Mouse (Mus musculus) limb, embryonic 14.5 days (tissue): ENCODE measurements around the gene Ubxn11. TPM values are rescaled to one million over a fixed set of nuclear protein-coding genes. Genes with fewer than 3 reads are reported as not detected.
"Not testable (repeated sequence)": the region's sequence is repeated elsewhere in the genome, so short reads cannot be mapped to it uniquely, and the experiment has no call there.

Source experiments
- ATAC-seq: fragments of 200-750 bp; cut with Nextera tagmentation; 2 replicates; pipeline ENCODE4 v1.8.0; 2017; ENCODE audit warnings: low read depth, moderate number of reproducible peaks, moderate TSS enrichment; ENCODE audit not compliant: low FRiP score
- DNase-seq: peaks from one replicate; pipeline ENCODE4 v3.0.0-alpha.2; 2015; ENCODE audit warnings: low spot score
- H3K27ac ChIP-seq: fragments of 300-500 bp; sonication (generic); replicated peaks from 2 replicates; pipeline ENCODE4 v1.5.1; 2014; ENCODE audit warnings: low read depth, mild to moderate bottlenecking, low read length, moderate library complexity, mixed read lengths
- H3K27me3 ChIP-seq: fragments of 300-500 bp; sonication (generic); 2 replicates; pipeline ENCODE4 v1.6.1; 2014; ENCODE audit warnings: low read length, mixed read lengths; ENCODE audit not compliant: control insufficient read depth, insufficient read depth
- H3K36me3 ChIP-seq: fragments of 300-500 bp; sonication (generic); 2 replicates; pipeline ENCODE4 v1.6.1; 2014; ENCODE audit warnings: mild to moderate bottlenecking, low read length, moderate library complexity, mixed read lengths; ENCODE audit not compliant: control insufficient read depth, insufficient read depth
- H3K4me1 ChIP-seq: fragments of 300-500 bp; sonication (generic); 2 replicates; pipeline ENCODE4 v1.6.1; 2014; ENCODE audit warnings: antibody characterized with exemption, low read length, mixed read lengths; ENCODE audit not compliant: control insufficient read depth, insufficient read depth
- H3K4me2 ChIP-seq: fragments of 300-500 bp; sonication (generic); replicated peaks from 2 replicates; pipeline ENCODE4 v1.6.1; 2014; ENCODE audit warnings: low read depth, mild to moderate bottlenecking, low read length, moderate library complexity; ENCODE audit not compliant: severe bottlenecking
- H3K4me3 ChIP-seq: fragments of 300-500 bp; sonication (generic); replicated peaks from 2 replicates; pipeline ENCODE4 v1.5.1; 2014; ENCODE audit warnings: low read length
- H3K9ac ChIP-seq: fragments of 300-500 bp; sonication (generic); 2 replicates; pipeline ENCODE4 v1.6.1; 2014; ENCODE audit warnings: mild to moderate bottlenecking, low read depth, low read length, moderate library complexity; ENCODE audit not compliant: severe bottlenecking
- H3K9me3 ChIP-seq: fragments of 300-500 bp; sonication (generic); 2 replicates; pipeline ENCODE4 v1.6.1; 2016; ENCODE audit warnings: low read length; ENCODE audit not compliant: control insufficient read depth
- POLR2A ChIP-seq: fragments of 200-500 bp; IDR thresholded peaks from 2 replicates; pipeline ENCODE4 v1.8.0; 2012; ENCODE audit warnings: inconsistent platforms, mild to moderate bottlenecking, moderate library complexity, borderline replicate concordance; ENCODE audit not compliant: insufficient read depth, insufficient read length; ENCODE audit errors: extremely low read depth
- WGBS: fragments of 180-500 bp; shearing (Covaris S2); extraction: QIAGEN DNeasy Blood & Tissue Kit; methylation state at CpG from one replicate; pipeline ENCODE4 v1.1.7; 2014; 5-methylcytosine and 5-hydroxymethylcytosine counted together
- polyA plus RNA-seq, 2 experiments: library from polyadenylated mRNA; depleted of rRNA in 1 of 2; stranded (reverse) in 1 of 2; unstranded in 1 of 2; fragments of >200 nt; fragmentation: Nextera tagmentation in 1 of 2; extraction: Ambion mirVana in 1 of 2; gene quantifications; 2 replicates each; pipeline versions ENCODE4 v1.2.1 to v1.2.3; 2012 to 2014

Gene Ubxn11
- polyA plus RNA-seq, 2 experiments: 7.6 to 21.9 TPM

DNA sequence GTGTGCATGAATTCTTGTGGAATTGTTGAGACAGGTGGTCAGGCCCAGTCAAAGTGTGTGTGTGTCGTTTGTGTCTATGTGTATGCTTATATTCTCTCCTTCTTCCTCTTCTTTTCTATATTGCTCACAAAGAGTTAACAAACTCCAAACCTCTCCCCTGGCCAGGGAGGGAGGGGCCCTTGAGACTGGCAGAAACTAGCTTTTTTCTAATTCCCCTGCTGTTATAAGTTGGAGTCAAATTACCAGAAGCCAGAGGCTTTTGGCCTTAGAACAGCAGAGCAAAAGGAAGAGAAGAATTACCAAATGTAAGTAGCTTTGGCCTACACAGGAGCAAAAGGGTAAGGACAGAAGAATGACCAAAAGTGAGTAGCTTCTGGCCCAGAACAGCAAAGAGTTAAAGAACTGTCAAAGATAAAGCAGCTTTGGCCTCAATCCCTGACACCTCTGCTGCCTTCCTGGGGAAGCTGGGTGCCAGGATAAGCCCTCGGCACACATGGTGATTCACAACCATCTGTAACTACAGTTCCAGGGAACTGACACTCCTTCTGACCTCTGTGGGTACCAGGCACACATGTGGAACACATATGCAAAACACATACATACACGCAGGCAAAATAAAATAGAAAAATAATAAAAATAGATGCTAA, 34.0 kb downstream of the Ubxn11 start:
- WGBS: 16% methylated on average over 3 of the region's 3 CpGs
- Histone ChIP-seq H3K4me2 (no peak overlapping the region), H3K27me3 (no peaks in the 10 kb centered on the region), H3K9me3 (no peaks in the 10 kb centered on the region), H3K9ac (no peak overlapping the region), H3K27ac (no peak overlapping the region), H3K4me1 (peaks cover 7% of the 10 kb centered on the region), H3K36me3 (peaks cover 13% of the 10 kb centered on the region), H3K4me3 (no peak overlapping the region)
- ATAC-seq: no peak
- TF ChIP-seq POLR2A: no peak
- DNase-seq: no peak

DNA sequence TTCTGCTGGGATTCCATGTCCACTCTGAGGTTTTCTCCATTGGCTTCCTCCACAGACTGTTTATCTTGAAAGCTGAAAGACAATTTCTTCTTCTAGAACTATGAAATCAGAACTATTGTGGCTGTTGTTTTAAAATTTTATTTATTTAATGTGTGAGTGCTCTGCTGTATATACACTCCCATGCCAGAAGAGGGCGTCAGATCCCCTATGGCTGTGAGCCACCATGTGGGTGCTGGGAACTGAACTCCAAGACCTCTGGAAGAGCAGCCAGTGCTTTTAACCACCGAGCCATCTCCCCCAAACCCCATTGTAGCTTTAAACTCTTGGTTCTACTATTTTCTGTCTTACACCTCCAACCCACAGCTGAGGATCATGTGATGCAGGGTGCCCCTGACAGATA, 36.5 kb downstream of the Ubxn11 start:
- no peak overlapping the region for H3K4me2 ChIP-seq
- no peaks in the 10 kb centered on the region for H3K9me3 ChIP-seq
- no peak for ATAC-seq
- DNase-seq: no peak
- H3K4me3 ChIP-seq: no peak overlapping the region
- H3K27me3 ChIP-seq: no peaks in the 10 kb centered on the region
- peaks cover 7% of the 10 kb centered on the region for H3K36me3 ChIP-seq
- no peak overlapping the region for H3K27ac ChIP-seq
- TF ChIP-seq POLR2A: no peak
- no peak overlapping the region for H3K9ac ChIP-seq
- 89% methylated on average over 2 of the region's 2 CpGs for WGBS
- peaks cover 7% of the 10 kb centered on the region for H3K4me1 ChIP-seq

DNA sequence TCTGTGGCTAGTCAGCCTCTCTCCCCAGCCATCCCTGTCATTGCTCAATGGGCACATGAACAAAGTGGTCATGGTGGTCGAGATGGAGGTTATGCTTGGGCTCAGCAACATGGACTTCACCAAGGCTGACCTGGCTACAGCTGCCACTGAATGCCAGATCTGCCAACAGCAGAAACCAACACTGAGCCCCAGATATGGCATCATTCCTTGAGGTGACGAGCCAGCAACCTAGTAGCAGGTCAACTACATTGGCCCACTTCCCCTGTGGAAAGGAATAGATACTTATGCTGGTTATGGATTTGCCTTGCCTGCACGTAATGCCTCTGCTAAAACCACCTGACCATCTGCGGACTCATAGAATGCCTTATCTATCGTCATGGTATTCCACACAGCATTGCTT, 41.9 kb downstream of the Ubxn11 start:
- ATAC-seq, H3K4me2 ChIP-seq, DNase-seq, H3K9me3 ChIP-seq, H3K27me3 ChIP-seq, H3K4me3 ChIP-seq, H3K27ac ChIP-seq, H3K4me1 ChIP-seq, H3K9ac ChIP-seq: not testable (repeated sequence)
- H3K36me3 ChIP-seq: peaks cover 30% of the 10 kb centered on the region
- 99% methylated on average over 5 of the region's 5 CpGs for WGBS

DNA sequence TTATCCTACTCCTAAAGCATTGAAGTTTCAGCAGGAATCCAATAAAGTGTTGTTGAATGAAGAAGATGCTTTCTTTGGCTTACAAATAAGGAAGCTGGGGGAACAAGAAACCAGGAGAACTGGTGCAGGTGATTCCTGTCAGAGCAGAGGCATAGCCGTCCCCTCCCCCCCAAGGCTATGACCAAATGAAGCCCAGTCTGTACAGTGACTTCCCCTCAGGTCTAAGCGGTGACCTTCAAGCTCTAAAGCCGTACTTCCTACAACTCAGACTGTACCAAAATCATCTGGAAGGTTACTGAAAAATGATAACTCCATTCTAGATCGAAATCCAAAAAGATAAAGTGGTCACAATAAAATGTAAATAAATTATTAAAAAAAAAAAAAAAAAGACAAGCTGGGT, 47.0 kb downstream of the Ubxn11 start:
- no peaks in the 10 kb centered on the region for H3K27me3 ChIP-seq
- H3K4me1 ChIP-seq: no peaks in the 10 kb centered on the region
- no peak overlapping the region for H3K27ac ChIP-seq
- no peaks in the 10 kb centered on the region for H3K9me3 ChIP-seq
- peaks cover 58% of the 10 kb centered on the region for H3K36me3 ChIP-seq
- H3K4me2 ChIP-seq: no peak overlapping the region
- ATAC-seq: no peak
- no peak for DNase-seq
- WGBS: 90% methylated on average over 4 of the region's 4 CpGs
- H3K4me3 ChIP-seq: no peak overlapping the region
- H3K9ac ChIP-seq: no peak overlapping the region
- no peak for TF ChIP-seq POLR2A

DNA sequence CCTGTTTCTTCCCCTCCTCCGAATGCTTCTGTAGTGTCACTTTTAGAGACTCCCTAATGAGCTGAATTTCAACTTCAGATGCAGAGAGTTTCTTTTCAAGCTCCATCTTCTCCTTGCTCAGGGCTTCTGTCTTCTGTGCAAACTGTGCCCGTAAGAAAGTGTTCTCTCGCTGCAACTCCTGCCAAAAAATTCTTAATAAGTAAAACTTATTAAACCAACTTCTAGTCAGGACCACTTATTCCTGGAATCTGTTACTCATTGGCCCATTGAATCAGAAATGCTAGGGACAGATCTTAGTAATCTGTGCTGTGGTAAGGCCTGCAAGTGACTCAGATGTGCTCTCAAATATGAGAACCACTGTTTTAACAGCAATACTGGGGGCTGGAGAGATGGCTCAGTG, 49.7 kb downstream of the Ubxn11 start:
- peaks cover 58% of the 10 kb centered on the region for H3K36me3 ChIP-seq
- 92% methylated on average over 3 of the region's 3 CpGs for WGBS

DNA sequence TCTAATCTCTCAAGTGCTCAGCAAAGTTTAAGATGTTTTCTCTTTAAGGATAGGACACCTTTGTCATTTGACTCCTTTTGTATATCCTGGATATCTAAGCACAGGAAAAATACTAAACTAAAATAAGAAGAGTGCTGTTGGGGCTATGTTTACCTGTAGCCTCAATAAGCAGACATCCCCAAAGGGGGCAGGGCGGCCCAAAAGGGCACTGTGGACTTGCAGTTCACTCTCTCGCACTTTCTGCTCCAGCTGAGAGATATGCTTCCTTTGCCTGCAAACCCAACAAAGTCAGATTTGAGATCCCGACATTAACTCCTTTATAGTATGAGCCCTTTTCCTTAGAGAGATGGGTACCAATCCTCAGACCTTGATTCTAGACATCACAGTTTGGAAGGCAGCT, 51.3 kb downstream of the Ubxn11 start:
- no peak for ATAC-seq
- no peak overlapping the region for H3K9ac ChIP-seq
- no peaks in the 10 kb centered on the region for H3K27me3 ChIP-seq
- H3K9me3 ChIP-seq: no peaks in the 10 kb centered on the region
- H3K4me2 ChIP-seq: no peak overlapping the region
- no peak for DNase-seq
- TF ChIP-seq POLR2A: no peak
- no peak overlapping the region for H3K27ac ChIP-seq
- H3K36me3 ChIP-seq: peaks cover 44% of the 10 kb centered on the region
- no peak overlapping the region for H3K4me3 ChIP-seq
- H3K4me1 ChIP-seq: no peaks in the 10 kb centered on the region
- 91% methylated on average over 3 of the region's 3 CpGs for WGBS

More for the DNA sequence above, 49.7 kb downstream of the Ubxn11 start:
- H3K4me3 ChIP-seq: no peak overlapping the region
- DNase-seq: no peak
- H3K27me3 ChIP-seq: no peaks in the 10 kb centered on the region
- H3K9ac ChIP-seq: no peak overlapping the region
- no peak for ATAC-seq
- no peak overlapping the region for H3K4me2 ChIP-seq
- no peak overlapping the region for H3K27ac ChIP-seq
- no peak for TF ChIP-seq POLR2A
- H3K4me1 ChIP-seq: no peaks in the 10 kb centered on the region
- H3K9me3 ChIP-seq: no peaks in the 10 kb centered on the region
